Mouse (Mus musculus) T-cell, adult 2 months (primary cell): Measurements from ENCODE around the gene Rhbdd3.
A peak's percentile ranks its signal among the peaks of the same experiment; 100 is the strongest.

Source experiments
- DNase-seq: peaks from one replicate; pipeline ENCODE4 v3.0.0; 2022; ENCODE audit warnings: low spot score

Rhbdd3 gene

DNA sequence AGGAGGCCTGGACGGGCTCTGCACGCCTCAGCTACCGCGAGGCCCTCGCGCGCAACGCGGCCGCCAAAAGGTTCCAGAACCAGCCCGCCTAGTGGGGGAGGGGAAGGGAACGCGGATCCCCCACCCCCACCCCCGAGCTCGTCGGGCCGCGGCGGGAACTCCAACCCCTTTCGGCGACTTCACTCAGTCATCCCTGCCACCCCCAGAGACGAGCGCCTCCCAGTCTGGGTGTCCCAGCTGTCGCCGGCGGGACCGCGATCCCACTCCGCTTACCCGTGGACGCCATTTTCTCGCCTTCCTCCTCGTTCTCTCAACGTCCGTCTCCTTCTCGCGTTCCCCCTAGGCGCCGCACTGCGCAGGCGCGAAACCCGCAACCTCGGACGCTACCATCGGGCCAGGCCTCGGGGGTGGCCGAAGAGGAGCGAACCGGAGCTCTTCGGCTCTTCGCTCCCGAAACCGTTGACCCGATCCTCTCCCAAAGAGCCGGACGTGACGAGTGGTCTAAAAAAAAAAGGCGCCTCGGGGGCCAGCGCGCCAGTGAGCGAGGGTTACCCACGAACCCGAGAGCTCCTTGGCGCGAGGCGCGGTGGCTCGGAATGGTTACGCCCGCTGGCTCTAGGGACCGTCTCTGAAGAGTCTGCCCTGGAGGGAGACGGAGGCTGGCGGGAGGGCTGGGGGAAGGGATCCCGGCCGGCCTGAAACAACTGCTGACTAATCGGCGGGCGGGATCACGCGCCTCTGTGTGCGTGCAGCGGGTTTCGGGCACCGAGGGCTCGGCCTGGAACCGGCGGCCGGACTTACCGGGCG lies at the start of gene Rhbdd3, which contains the start of gene Ewsr1:
Gene Rhbdd3, plus strand, starts transcription at position 191 of the 807 bp plus-strand sequence.
Gene Ewsr1, minus strand, starts transcription at position 531 of the 807 bp plus-strand sequence.
- DNase-seq: peak; percentile 97

DNA sequence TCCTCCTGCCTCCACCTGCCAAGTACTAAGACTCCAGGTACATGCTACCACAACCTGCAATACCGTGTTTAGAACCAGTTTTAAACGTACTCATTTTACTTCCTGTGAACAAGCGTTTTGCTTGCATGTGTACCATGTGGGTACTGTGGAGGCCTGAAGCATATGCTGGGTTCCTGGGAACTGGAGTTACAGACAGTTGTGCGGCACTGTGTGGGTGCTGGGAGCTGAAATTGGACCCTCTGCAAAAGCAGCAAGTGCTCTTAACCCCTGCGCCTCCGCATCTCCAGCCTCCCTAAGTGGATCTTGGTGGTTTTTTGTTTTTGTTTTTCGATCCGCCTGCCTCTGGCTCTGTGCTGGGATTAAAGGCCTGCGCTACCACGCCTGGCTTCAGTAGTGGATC lies 47.1 kb upstream of the Rhbdd3 start:
- no peak for DNase-seq

DNA sequence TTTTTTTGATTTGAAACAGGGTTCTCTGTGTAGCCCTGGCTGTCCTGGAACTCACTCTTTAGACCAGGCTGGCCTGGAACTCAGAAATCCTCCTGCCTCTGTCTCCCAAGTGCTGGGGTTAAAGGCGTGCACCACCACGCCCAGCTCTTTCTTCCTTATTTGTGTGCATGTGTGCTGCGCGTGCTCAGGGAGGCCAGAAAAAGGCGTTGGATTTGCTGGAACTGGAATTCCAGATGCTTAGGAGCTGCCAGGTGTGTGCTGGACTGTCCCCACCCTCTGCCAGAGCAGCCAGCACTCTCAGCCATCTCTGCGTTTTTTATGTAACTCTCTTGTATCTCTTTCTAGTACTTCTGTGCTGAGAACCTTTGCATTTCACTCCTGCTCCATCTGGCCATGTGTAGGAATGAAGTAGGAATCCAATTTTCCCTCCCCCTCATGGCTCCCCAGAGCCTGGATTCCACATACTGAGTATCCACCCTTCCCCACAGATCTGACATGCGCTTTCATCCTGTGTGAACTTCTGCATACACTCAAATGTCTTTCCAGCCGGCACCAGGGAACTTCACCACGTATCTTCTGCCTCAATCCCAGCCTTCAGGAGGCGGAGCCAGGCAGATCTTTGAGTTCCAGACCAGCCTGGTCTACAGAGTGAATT lies 46.4 kb upstream of the Rhbdd3 start:
- DNase-seq: no peak

DNA sequence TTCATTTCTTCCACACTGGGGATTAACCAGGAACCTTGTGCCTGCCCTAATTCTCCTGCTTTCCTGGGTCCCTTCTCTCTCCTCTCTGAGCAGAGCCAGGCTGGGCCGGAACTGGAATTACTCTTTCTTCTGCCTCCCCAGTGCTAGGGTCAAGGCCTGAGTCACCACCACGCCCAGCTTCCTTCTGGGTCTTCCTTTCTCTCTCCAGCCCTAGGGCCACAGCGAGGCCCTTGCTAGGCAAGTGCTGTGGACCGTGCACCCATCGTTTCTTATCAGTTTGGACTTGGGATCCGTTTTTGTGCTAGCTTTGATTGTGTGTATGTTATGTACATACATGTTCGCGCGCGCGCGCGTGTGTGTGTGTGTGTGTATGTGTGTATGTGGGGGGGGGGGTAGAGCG lies 44.6 kb upstream of the Rhbdd3 start:
- DNase-seq: no peak

DNA sequence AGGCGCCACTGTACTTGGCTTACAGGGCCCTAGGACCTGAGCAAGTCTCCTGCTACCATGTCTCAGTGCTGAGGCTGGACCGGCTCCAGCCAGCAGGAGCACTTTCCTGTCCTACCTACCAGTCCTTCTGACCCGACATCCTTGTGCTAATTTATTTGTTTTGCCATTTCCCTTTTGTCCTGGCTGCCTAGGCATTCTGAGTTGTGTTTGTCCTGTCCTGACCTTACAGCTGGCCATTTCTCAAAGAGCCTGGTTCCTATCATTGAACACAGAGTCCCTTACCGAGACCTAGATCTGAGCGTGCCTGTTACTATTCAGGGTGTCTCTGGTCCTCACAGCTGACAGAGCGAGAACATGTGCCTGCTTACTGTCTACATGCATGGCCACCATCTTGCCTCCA lies 43.9 kb upstream of the Rhbdd3 start:
- DNase-seq: no peak

DNA sequence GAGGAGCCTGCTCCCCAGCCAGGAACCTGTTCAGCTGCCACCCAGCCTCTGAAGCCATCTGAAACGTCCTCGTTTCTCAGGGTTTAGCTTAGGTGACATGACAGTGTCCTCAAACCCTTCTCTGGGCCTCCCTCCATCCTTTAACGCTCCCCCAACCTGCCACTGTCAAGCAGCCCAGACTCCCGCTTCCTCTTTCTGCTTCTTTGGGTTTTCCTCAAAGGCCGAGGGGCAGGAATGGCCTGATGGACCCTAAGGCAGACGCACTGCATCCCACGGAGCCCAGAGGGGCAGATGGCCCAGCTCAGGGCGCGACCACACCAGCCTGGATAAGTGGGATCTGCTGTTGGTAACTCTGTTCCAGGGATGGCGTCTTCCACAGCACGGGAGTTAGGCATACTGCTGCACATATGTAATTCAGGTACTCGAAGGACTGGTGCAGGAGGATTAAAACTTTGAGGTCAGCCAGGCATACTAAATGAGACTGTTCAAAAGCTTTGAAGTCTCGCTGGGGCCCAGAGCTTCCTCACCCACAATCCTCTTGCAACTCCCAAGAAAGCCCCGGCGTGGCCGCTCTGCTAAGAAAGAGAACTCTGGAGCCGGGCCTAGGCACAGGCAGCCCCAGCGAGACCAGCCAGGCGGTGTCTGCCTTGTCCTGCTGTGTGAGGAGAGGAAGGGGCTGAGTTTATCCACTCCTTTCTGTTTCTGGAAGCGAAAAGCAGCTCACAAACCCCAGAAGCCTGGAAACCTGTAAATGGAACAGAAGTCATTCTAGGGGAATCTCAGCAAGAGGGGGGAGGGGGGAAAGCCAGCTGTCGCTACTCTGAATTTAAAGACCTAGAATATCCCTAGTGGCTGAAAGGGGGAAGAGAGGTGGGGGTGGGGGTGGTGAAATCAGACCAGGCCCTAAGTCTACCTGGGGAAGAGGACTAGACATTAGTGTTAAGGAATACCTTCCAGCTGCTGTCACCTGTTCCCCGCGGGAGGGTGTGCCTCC lies 42.5 kb upstream of the Rhbdd3 start:
- DNase-seq: no peak

DNA sequence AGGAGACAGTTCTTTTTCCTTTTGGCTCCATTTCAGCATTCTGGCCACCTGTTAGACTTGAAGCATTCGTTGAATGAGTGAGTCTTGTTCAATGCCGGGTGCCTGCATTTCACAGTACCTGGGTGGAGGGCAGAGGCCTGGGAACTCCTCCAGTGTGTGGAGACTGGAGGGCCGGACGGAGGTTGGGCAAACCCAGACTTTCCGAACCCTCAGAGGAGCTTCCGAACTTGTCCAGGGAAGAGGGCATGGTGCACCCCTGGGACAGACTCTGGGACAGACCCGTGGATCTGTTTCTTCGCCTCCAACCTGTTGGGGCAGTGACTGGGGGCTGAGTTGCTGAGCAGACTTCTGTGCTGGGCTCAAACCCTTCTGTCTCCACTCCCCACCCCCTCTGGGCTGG lies 41.7 kb upstream of the Rhbdd3 start:
- DNase-seq: no peak

DNA sequence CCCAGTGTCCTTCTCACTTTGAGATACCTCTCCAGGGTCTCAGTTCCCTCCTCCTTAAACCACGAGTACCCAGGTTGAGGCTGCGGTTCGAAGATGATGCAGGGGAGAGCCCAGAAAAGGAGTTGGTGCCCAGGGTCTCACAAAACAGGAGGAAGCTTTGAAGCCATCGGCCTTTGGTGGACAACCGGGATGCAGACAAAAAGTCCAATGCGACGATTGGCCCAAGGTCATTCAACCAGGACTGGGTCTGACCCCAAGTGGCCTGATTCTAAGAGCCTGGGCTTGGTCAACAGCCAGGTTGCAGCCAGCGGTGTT lies 41.2 kb upstream of the Rhbdd3 start:
- DNase-seq: no peak

DNA sequence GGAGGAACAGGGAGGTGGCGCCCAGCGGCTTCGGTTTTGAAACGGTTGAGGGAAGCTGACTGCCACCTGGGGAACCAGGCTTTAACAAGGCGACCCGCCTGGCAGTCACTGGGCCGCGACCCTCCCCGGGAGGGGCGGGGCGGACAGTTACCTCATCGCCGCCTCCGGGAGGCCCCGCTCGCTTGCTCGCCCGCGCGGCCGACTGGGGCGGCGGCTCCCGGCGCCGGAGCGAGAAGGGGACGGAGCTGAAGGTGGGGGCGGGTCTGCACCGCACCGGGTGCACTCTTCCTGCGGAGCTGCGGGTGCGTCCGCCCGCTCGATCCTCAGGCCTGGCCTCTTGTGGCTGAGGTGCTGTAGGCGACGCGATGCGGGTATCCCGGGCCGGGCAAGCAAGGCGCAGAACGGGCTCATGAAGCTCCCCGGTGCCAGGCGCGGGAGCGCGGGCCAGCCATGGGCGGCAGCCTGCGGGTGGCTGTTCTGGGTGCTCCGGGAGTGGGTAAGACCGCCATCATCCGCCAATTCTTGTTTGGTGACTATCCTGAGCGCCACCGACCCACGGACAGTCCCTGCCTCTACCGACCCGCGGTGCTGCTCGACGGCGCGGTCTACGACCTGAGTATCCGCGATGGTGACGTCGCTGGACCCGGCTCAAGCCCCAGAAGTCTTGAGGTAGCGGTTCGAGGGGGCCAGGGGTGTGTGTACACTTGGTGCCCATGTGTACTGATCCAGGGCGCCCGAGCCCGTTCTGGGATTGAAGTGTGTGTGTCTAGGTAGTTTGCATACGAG lies 40.7 kb upstream of the Rhbdd3 start, which contains the start of gene Rasl10a:
Gene Rasl10a, plus strand, starts transcription at position 273 of the 786 bp plus-strand sequence.
- peak; percentile 31 for DNase-seq

DNA sequence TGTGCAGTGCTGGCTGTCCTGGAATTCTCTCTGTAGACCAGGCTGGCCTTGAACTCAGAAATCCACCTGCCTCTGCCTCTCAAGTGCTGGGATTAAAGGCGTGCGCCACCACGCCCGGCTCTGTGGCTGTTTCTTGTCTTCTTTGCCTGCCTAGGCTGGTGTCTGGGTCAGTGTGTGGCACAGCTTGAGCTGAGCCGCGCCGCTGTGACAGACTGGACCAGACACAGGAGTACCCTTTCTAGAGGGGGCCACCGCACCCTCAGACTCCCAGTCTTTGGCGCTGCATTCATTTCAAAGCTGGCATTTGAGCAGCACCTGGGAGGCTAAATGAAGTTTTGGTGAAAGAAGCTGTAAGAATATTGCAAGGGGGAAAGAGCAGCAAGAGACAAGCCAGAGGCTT lies 39.9 kb upstream of the Rhbdd3 start:
- DNase-seq: no peak

DNA sequence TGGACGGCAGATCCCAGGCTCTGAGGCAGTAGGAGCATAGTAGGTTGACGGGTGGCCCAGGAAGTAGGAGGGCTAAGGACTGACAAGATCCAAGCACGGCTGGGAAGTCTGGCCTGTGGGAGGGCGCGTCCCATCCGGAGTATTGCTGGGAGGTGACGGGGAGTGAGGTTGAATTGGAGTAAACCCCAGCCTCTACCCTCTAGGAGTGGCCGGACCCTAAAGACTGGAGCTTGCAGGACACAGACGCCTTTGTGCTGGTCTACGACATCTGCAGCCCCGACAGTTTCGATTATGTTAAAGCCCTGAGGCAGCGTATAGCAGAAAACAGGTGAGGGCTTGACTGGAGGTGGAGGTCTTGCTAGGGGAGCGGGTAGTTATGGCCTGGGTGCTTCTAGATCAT lies 39.5 kb upstream of the Rhbdd3 start:
- no peak for DNase-seq

DNA sequence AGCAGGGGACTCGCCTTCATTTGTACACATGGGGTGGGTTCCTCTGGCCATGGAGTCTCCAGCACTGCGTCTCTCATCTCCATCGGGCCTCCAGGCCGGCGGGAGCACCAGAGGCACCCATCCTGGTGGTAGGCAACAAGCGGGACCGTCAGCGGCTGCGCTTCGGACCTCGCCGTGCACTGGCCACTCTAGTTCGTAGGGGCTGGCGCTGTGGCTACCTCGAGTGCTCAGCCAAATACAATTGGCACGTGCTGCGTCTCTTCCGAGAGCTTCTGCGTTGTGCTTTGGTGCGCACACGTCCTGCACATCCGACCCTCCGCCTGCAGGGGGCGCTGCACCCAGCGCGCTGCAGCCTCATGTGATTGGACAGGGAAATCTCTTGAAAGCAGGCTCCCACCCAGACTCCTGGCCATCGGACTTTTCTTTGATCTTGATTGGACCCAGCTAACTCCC lies 39.0 kb upstream of the Rhbdd3 start:
- DNase-seq: peak; percentile 43

DNA sequence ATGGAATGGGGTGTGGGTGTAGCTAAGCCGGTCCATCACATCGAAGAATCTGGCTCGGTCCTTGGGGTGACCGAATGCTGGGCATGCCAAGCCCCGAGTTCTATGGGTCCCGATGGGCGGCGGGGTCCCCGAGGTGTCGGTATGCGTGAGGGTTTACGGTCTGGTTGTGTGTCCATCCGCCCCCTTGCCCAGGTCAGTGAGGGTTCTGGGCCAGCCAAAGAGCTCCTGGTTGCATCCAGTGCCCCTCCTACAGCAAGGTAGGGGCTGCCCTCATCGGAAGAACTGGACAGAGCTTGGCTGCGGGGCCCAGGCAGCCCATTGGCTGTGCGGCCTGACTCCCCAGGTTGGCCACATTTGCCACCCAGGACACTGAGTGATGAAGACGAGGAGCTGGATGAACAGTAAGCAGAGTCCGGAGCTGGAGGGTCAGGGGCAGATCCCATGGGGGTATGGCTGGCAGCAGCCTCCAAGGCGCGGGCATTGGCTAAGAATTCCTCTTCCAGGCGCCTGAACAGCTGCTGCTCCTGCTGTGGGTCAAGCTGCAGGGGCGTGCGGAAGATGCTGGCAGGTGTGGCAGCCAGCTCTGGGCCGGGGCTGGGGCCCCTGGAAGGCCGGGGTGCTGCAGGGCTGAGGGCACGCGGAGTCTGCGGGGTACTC lies 37.8 kb upstream of the Rhbdd3 start:
- no peak for DNase-seq

DNA sequence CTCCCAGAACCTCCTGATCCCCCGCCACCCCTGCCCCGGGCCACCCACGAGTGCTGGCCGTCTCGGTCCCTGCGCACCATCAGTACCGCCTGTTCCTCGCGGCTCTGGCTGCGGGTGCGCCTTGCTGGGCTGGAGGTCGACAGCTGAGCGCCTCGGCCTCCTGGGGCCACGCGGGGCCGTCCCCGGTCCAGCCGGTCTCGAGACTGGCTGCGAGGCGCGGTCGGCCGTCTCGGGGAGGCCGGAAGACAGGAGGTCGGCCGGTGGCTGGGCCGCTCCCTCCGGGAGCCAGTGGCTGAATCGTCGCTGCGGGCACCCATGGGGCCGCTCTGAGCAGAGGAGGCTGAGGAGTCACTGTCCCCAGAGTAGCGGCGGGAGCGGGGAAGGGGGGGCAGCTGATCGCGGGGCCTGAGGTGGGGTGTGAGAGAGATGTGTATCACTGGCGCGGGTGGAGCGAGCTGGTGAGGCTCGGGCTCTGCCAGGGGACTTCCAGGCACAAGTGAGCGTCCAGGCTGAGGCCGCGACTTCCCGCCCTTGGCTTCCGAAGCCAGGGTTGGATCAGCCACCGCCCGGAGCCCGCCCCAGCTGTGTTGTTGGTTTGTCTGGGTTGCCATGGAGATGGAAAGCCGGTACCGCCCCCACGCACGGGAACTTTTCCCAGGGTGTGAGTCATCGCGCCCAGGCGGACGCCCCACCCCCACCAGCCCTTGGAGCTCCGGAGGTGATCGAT lies 37.1 kb upstream of the Rhbdd3 start:
- peak; percentile 70 for DNase-seq

DNA sequence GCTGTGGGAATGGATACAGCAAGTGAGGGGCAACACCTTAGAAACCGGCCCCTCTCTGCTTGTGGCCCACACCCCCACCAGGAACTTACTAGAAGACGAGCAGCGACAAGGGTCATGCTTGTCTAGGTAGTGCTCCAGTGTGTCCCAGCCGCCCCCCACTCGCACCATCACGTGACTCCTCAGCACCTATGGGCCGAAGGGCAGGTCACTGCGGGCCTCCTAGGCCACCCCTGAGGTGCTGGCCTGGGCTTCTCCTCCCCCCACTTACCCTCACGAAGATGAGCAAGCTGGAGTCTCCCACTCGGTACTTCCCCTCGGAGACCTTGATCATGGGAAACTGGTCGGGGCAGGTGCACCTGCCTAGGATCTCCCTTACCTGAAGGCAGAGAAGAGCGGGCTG lies 36.4 kb upstream of the Rhbdd3 start:
- DNase-seq: no peak

DNA sequence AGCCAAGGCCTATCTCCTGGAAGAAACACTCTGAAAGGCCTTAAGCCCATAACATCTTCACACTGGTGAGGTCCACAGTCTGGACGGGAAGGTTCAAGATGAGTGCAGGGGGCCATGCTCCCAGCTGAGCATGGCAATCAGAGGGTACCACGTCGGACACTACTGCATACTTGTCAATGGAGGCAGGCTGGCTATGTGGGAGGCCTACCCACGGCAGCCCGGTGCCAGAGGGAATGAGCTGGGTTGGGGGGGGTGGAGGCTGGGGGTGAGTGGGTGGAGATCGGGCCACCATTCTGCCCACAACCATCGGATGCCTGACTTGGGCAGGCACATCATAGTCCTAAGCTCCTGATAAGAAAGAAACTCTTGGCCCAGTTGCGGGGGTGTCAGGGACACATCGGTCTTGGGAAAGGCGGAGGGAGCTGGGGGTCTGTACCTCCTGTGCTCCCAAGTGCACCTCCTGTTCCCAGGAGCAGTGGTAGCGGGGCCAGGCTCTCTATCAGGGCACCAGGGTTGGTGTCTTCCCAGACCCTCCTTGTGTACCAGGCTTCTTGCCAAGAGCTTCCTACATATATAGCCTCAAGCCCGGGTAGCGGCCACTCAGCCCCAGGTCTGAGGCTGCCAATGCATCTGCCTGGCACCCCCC lies 35.7 kb upstream of the Rhbdd3 start:
- DNase-seq: no peak

DNA sequence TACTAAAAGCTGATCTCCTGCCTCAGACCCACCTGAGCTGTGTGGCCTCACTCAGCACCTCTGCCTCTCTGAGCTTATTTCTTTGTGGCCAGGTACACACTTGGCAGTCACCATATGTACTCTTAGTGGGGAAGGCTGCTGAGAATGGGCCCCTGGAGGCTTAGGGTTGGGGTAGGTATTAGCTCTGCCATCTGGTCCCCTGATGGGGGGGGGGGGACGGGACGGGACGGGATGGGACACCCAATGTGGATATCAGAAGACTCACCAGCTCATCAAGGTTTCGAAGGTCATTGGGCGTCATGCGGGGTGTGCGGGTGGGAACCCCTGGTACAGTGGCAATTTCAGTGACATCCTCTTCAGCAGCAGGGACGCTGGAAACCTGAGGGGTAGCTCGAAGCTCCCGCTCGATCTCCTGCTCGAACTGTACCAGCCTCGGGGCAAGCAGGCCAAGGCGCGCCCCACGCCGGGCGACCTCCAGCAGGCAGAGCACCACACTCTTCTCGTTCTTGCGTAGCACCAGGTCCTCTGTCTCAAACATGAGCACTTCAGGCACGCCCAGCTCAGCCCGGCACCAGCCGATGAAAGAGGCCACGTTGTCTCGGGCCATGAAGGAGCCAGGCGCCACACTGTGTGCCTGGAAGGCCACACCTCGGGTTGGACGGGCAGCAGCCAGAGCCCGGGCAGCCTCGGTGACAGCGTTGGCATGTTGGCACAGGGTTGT lies 35.0 kb upstream of the Rhbdd3 start:
- no peak for DNase-seq

DNA sequence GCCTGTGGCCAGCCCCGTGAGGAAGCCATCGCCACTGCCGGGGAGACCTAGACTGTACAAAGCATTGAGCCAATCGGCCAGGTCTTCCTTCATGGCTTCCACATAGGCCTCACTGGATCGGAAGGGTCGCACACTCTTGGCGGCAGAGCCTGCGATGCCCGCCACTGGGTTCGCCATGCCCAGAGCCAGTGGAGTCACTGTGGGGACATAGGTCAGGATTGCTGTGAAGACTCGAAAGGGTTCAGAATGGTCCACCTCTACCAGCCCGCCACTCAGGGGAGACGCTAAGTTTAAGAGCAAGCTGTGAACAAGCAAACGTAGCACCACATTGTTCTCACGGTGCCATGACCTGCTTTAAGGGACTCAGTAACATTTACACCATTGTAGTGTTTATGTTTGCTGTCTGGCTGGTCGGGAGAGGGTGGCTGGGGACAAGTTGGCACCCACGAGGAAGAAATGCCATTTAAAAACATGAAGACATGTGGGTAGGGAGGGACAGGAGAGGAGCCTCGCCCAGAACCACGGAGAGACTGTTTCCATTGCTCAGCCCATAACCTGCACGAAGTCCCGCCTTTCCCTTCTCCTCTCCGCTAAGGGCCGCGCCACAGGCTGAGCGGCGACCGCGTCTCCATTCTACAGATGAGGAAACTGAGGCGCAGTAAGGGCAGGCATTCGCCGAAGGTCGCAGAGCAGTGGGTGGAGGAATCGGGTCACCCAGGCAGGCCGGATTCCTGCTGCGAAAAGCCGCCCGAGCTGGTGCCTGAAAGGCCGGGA lies 34.3 kb upstream of the Rhbdd3 start:
- no peak for DNase-seq
